Mouse (Mus musculus) cerebellum, adult 11 months (tissue): ENCODE data around the gene Slc2a4.
A peak's percentile ranks its signal among the peaks of the same experiment; 100 is the strongest.
"Not testable (repeated sequence)": the region's sequence is repeated elsewhere in the genome, so short reads cannot be mapped to it uniquely, and the experiment has no call there.

Experiments used
- DNase-seq: peaks from one replicate; pipeline ENCODE4 v3.0.0; 2022

Gene Slc2a4

GRCm38 (mm10) chr11:69938401-69938979 lies 9.5 kb downstream of the Slc2a4 start:
- DNase-seq = no peak

GRCm38 (mm10) chr11:69937834-69938233 lies 10.2 kb downstream of the Slc2a4 start:
- no peak for DNase-seq

- DNase-seq = no peak
Measured at GRCm38 (mm10) chr11:69937385-69937784, 10.6 kb downstream of the Slc2a4 start.

- no peak for DNase-seq
Measured at GRCm38 (mm10) chr11:69936714-69937347, 11.2 kb downstream of the Slc2a4 start.

- DNase-seq = no peak
Measured at GRCm38 (mm10) chr11:69936156-69936555, 11.8 kb downstream of the Slc2a4 start.

GRCm38 (mm10) chr11:69935137-69935879 lies 12.7 kb downstream of the Slc2a4 start, which contains the start of gene Ybx2:
TSS of gene Ybx2 (plus strand) at chr11:69935796.
- peak; percentile 93 for DNase-seq

- DNase-seq = no peak
Measured at GRCm38 (mm10) chr11:69934681-69935080, 13.3 kb downstream of the Slc2a4 start.

GRCm38 (mm10) chr11:69934169-69934568 lies 13.8 kb downstream of the Slc2a4 start:
- peak; percentile 83 for DNase-seq

GRCm38 (mm10) chr11:69933066-69933465 lies 14.9 kb downstream of the Slc2a4 start:
- no peak for DNase-seq

- no peak for DNase-seq
Measured at GRCm38 (mm10) chr11:69932254-69932653, 15.7 kb downstream of the Slc2a4 start.

- no peak for DNase-seq
Measured at GRCm38 (mm10) chr11:69931769-69932168, 16.2 kb downstream of the Slc2a4 start.

GRCm38 (mm10) chr11:69930967-69931537 lies 16.9 kb downstream of the Slc2a4 start:
- no peak for DNase-seq

GRCm38 (mm10) chr11:69930176-69930575 lies 17.8 kb downstream of the Slc2a4 start:
- DNase-seq = not testable (repeated sequence)

GRCm38 (mm10) chr11:69929712-69930111 lies 18.3 kb downstream of the Slc2a4 start:
- no peak for DNase-seq

- DNase-seq = no peak
Measured at GRCm38 (mm10) chr11:69927501-69927900, 20.5 kb downstream of the Slc2a4 start.

GRCm38 (mm10) chr11:69922796-69923195 lies 25.2 kb downstream of the Slc2a4 start:
- no peak for DNase-seq

- no peak for DNase-seq
Measured at GRCm38 (mm10) chr11:69922012-69922756, 25.8 kb downstream of the Slc2a4 start.

- peak; percentile 100 for DNase-seq
Measured at GRCm38 (mm10) chr11:69921114-69922011, 26.6 kb downstream of the Slc2a4 start, which contains the start of gene Eif5a. TSS of gene Eif5a (minus strand) at chr11:69921958.

GRCm38 (mm10) chr11:69920266-69921031 lies 27.5 kb downstream of the Slc2a4 start:
- no peak for DNase-seq

- peak; percentile 38 for DNase-seq
Measured at GRCm38 (mm10) chr11:69919661-69920265, 28.2 kb downstream of the Slc2a4 start.
